Mouse (Mus musculus): ENCODE data around the gene Hmx3.

Gene Hmx3

DNA sequence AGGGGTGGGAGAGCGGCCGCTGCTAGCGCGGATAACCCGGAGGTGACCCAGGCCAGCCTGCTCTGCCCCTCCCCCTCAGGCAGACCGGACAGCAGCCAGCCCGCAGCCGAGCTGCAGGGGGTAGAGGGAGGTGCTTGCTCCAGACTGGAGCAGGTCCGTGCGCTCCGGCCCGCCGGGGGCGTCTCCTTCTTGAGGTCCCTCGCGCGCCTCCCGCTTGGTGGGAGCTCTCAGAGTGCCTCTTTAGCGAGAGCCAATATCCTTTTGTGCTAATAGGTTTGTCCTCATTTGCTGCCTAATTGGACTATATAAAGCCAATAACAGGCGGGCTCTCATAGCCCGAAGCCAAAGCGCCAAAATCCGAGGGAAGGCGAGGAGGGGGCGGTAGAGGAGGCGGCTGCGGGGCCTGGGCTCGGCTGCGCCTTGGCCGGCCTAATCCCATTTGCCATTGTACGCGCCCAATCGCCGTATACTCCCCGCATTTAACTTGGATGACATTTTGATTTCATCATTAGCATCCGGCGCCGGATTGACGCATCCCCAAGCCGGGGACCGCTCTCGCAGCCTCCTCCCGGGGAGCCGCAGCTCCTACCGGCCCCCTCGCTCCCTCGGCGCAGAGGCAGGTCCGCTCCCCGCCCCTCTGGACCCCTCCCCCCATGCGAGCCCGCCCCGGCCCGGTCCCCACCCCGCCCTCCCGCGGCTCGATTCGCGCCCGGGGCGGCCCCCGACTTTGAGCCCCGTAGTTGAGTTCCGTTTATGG, at the start of gene Hmx3:
Hmx3 (plus strand) TSS at position 753 of the 757 bp plus-strand sequence.
- DNase-seq = no peak

DNA sequence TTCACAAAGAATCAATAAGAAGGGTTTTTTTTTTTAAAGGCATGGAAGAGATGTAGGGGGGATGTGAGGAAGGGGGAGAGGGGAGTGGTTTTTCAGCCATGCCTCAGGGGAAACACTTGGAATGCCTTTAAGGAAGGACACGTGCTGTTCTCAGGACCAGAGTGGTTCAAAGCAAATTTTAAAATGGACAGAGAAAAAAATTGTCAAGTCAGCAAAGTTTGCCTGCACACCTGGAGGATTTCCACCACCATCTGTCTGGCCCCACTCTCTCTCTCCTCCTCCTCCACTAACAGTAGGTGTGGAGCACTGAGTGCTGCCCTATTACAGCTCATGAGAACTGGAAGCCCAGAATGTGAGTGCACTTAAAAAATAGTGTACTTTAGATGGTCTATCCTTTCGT, 38.9 kb upstream of the Hmx3 start:
- no peak for DNase-seq

DNA sequence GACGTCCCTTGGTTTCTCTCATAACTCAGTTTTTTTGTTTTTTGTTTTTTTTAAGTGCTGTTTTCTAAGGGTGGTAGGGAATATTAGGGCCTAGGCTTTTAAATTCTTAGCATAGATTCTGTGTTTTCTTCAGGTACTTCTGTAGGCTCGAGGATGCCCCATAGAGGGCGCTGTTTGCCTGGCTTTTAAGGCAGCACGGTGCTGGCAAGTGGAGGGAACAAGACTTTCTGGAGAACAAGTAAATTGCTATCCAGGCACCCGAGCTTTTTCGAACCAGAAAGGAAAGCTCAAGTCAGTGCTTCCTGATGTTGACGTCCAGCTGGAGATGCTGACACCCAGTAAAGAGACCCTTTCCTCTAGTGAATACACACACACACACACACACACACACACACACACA, 2.7 kb upstream of the Hmx3 start:
- DNase-seq = peak; percentile 89

- DNase-seq = no peak
These were observed 1.2 kb upstream of the Hmx3 start for GRCm38 (mm10) chr7:131541184-131542114.

- DNase-seq = no peak
These were observed 380 bp downstream of the Hmx3 start for GRCm38 (mm10) chr7:131542872-131543622.

GRCm38 (mm10) chr7:131543623-131544481, 1.2 kb downstream of the Hmx3 start:
- DNase-seq = no peak

- no peak for DNase-seq
These were observed 2.2 kb downstream of the Hmx3 start for GRCm38 (mm10) chr7:131544871-131545270.

GRCm38 (mm10) chr7:131545701-131546385, 3.2 kb downstream of the Hmx3 start:
- no peak for DNase-seq

DNA sequence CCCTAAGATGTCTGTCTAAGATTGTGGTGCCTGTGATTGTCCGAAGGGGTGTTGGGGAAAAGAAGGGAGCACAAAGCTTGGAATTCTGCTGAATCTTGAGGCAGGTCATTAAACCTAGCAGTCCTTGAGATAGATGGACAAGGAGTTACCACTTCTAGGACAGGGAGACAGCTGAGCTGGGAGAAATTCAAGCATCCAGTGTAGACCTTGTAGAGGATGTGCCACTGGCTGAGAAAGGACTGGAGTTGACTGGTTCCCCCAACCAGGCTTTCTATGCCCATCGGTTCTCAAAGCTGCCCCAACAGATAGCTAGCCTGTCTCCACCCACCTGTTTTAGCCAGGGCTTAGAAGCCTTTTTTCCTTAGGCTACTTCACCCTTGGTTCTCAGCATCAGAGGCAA, 3.8 kb downstream of the Hmx3 start:
- no peak for DNase-seq

DNA sequence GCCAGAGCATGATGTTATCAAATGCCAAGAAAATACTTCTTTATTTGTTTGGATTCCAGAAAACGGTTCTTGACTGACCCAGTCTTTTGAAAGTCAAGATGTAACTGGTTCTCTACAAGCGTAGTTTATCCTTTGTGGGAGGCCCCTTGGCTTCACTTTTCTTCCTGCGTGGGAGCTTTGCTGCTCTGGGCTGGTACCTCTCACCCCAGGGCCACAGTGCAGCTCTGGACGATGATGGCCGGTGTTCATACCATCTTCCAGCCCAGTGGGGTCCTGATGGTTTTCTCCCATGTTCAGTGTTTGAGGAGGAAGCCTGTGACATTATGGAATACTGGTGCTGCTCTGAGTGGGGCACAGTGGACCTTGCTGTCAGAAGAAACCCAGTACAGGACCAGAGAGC, 4.8 kb downstream of the Hmx3 start:
- DNase-seq = no peak

DNA sequence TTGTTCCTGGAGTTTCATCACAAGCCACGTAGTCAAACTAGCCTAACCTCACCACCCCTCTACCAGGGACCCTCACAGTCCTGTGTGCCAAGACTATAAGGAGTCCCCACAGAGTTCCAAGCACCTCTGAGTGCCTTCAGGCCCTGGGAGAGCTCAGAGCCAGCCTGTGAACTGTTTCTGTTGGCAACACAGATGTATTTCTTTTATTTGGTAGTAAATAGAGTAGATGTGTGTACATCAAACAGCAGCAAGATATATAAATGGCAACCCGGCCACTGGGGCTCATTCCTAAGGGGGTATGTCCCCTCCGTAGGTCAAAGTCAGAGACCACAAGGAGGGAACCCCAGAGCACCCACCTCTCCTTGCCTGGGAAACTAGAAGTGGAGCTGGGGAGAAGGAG, 5.8 kb downstream of the Hmx3 start, which contains the start of gene Hmx2:
Hmx2 (plus strand) TSS at position 301 of the 400 bp plus-strand sequence.
- DNase-seq = no peak

DNA sequence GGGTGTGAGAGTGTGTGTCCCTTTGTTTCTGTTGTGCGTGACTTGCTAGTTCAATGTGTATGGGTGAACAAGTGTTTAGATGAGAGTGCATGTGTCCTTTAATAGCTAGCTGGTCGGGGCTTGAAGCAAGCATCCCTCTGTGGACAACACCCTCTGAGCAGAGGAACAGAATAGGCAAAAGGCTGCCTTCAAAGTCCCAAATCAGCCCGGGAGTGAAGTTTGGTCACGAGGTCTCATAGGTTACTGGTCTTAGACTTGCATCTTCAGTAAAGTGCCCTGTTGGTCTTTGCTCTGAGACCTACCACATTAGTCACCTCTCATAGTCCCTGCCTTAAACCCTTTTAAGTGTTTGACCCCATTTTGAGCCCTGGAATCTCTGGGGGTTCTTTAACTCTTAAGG, 8.8 kb downstream of the Hmx3 start:
- DNase-seq = no peak

- no peak for DNase-seq
These were observed 9.5 kb downstream of the Hmx3 start for GRCm38 (mm10) chr7:131551931-131552741.

- DNase-seq = no peak
These were observed 10.1 kb downstream of the Hmx3 start for GRCm38 (mm10) chr7:131552781-131553180.

- peak; percentile 58 for DNase-seq
These were observed 11.1 kb downstream of the Hmx3 start for GRCm38 (mm10) chr7:131553771-131554175.

GRCm38 (mm10) chr7:131554341-131555180, 11.9 kb downstream of the Hmx3 start:
- no peak for DNase-seq

DNA sequence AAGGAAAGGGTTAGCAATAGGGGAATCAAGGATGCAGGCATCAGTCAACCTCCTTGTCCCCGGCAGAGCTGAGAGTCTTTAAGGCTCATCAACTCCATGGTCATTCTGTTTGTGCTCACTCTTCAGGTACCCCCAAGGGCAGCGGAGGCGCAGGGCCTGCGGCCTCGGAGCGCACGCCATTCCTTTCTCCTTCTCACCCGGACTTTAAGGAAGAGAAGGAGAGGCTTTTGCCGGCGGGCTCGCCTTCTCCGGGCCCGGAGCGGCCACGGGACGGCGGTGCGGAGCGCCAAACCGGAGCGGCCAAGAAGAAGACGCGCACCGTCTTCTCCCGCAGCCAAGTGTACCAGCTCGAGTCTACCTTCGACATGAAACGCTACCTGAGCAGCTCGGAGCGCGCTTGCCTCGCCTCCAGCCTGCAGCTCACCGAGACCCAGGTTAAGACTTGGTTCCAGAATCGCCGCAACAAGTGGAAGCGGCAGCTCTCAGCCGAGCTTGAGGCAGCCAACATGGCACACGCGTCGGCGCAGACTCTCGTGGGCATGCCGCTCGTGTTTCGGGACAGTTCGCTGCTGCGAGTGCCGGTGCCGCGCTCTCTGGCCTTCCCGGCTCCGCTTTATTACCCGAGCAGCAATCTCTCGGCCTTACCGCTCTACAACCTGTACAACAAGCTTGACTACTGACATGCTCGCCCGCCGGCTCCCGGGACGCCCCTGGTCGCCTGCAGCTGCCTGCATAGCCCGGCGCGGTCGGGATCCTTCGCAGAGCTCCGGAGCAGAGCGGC, 12.8 kb downstream of the Hmx3 start:
- DNase-seq = no peak

- DNase-seq = no peak
These were observed 13.4 kb downstream of the Hmx3 start for GRCm38 (mm10) chr7:131556116-131556515.

Data from kidney, postnatal 14 days (tissue).